Mouse (Mus musculus): ENCODE results near the gene Pde6d.

DNA sequence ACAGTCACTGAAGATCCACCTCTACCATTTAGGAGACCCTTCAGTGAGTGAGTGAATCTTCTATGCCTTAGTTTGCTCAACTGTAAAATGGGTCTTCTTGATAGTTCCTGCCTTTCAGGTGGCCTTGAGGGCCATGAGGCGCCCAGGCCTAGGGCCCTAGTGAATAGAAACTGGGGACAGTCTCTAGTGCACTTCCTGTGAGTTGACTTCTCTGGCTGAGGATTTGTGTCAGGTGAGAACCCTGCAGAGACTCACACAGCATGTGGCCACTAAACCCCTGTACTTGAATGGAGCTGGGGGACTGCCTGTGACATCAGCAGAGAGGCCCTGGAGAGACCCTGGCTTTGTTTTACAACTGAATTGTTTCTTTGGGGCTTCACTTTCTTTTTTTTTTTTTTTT, 72.2 kb downstream of the Pde6d start:
- TF ChIP-seq CTCF (conservative IDR thresholded peaks at IDR 0.05; ENCODE audit: low read length) (no peak), NANOG (IDR thresholded peaks at IDR 0.05; ENCODE audit: borderline replicate concordance, low read length) (no peak)
